Mouse (Mus musculus) neural tube, embryonic 15.5 days (tissue): Measurements from ENCODE around the gene Rsrp1. TPM values are rescaled to one million over a fixed set of nuclear protein-coding genes. Genes with fewer than 3 reads are reported as not detected.

Source experiments
- ATAC-seq: fragments of 200-750 bp; cut with Nextera tagmentation; 2 replicates; pipeline ENCODE4 v1.8.0; 2017; ENCODE audit warnings: mild to moderate bottlenecking, moderate TSS enrichment, moderate library complexity; ENCODE audit not compliant: low FRiP score
- H3K27ac ChIP-seq: fragments of 300-500 bp; sonication (generic); replicated peaks from 2 replicates; pipeline ENCODE4 v1.5.1; 2015; ENCODE audit warnings: mild to moderate bottlenecking, inconsistent platforms
- H3K27me3 ChIP-seq: fragments of 300-500 bp; sonication (generic); replicated peaks from 2 replicates; pipeline ENCODE4 v1.6.1; 2015; ENCODE audit warnings: inconsistent platforms
- H3K36me3 ChIP-seq: fragments of 300-500 bp; sonication (generic); 2 replicates; pipeline ENCODE4 v1.6.1; 2015; ENCODE audit warnings: inconsistent platforms
- H3K4me1 ChIP-seq: fragments of 300-500 bp; sonication (generic); 2 replicates; pipeline ENCODE4 v1.6.1; 2015; ENCODE audit warnings: inconsistent platforms
- H3K4me2 ChIP-seq: fragments of 300-500 bp; sonication (generic); 2 replicates; pipeline ENCODE4 v1.6.1; 2015; ENCODE audit warnings: inconsistent platforms, mild to moderate bottlenecking, moderate library complexity
- H3K4me3 ChIP-seq: fragments of 300-500 bp; sonication (generic); replicated peaks from 2 replicates; pipeline ENCODE4 v1.5.1; 2015; ENCODE audit warnings: mild to moderate bottlenecking, inconsistent platforms
- H3K9ac ChIP-seq: fragments of 300-500 bp; sonication (generic); replicated peaks from 2 replicates; pipeline ENCODE4 v1.6.1; 2015; ENCODE audit warnings: mild to moderate bottlenecking, inconsistent platforms
- H3K9me3 ChIP-seq: fragments of 300-500 bp; sonication (generic); replicated peaks from 2 replicates; pipeline ENCODE4 v1.6.1; 2016; ENCODE audit warnings: inconsistent platforms
- WGBS: fragments of 180-500 bp; shearing (Covaris S2); methylation state at CpG from one replicate; pipeline ENCODE4 v1.1.7; 2015; ENCODE audit warnings: mixed read lengths; 5-methylcytosine and 5-hydroxymethylcytosine counted together
- polyA plus RNA-seq: library from polyadenylated mRNA; unstranded; fragments of >200 nt; fragmentation: Nextera tagmentation; extraction: Ambion mirVana; gene quantifications from 2 replicates; pipeline ENCODE4 v1.2.1, GENCODE M21; 2015

Rsrp1 gene
- polyA plus RNA-seq, 1 experiment from 2014 or later, result 502 TPM

GRCm38 (mm10) chr4:134913413-134913812, 10.0 kb upstream of the Rsrp1 start:
- ATAC-seq, result no peak
- 0 out of 2 replicates have a peak overlapping the region, but pooled peaks have one; percentile 95 for H3K9ac ChIP-seq
- no peak overlapping the region for H3K27ac ChIP-seq
- H3K9me3 ChIP-seq, result no peaks in the 10 kb centered on the region
- H3K4me3 ChIP-seq, result peak overlapping the region; percentile 97; the same call in 1 of the 2 replicates
- H3K4me1 ChIP-seq, result peaks cover 21% of the 10 kb centered on the region
- H3K27me3 ChIP-seq, result no peaks in the 10 kb centered on the region
- H3K4me2 ChIP-seq, result peak overlapping the region; percentile 71
- H3K36me3 ChIP-seq, result peaks cover 20% of the 10 kb centered on the region
- WGBS, result 32% methylated on average over 3 of the region's 3 CpGs

- H3K4me1 ChIP-seq, result peaks cover 21% of the 10 kb centered on the region
- under 1% methylated on average over 43 of the region's 43 CpGs for WGBS
- ATAC-seq, result peak; percentile 77
- peak overlapping the region; percentile 97 for H3K4me3 ChIP-seq
- peaks cover 11% of the 10 kb centered on the region for H3K36me3 ChIP-seq
- H3K9ac ChIP-seq, result peak overlapping the region; percentile 95
- no peaks in the 10 kb centered on the region for H3K27me3 ChIP-seq
- no peaks in the 10 kb centered on the region for H3K9me3 ChIP-seq
- H3K27ac ChIP-seq, result peak overlapping the region; percentile 91
- H3K4me2 ChIP-seq, result peak overlapping the region; percentile 71
Measured at GRCm38 (mm10) chr4:134914122-134914863, 9.1 kb upstream of the Rsrp1 start.

GRCm38 (mm10) chr4:134914864-134915209, 8.6 kb upstream of the Rsrp1 start, which contains the start of gene Tmem50a:
Tmem50a (minus strand) TSS chr4:134915024.
- Histone ChIP-seq H3K4me2 (peak within 1 kb of the TSS; percentile 71), H3K9me3 (no peaks in the 10 kb centered on the region), H3K27me3 (no peaks in the 10 kb centered on the region), H3K9ac (peak within 1 kb of the TSS; percentile 95), H3K27ac (peak within 1 kb of the TSS; percentile 91), H3K36me3 (0 out of 2 replicates have a peak, but pooled peaks cover 8% of the 10 kb centered on the region), H3K4me1 (peaks cover 21% of the 10 kb centered on the region), H3K4me3 (peak within 1 kb of the TSS; percentile 97)
- WGBS, result 0% methylated on average over 25 of the region's 25 CpGs
- peak; percentile 92 for ATAC-seq

GRCm38 (mm10) chr4:134915223-134916050, 8.0 kb upstream of the Rsrp1 start:
- peak overlapping the region; percentile 95 for H3K9ac ChIP-seq
- H3K36me3 ChIP-seq, result 0 out of 2 replicates have a peak, but pooled peaks cover 7% of the 10 kb centered on the region

DNA sequence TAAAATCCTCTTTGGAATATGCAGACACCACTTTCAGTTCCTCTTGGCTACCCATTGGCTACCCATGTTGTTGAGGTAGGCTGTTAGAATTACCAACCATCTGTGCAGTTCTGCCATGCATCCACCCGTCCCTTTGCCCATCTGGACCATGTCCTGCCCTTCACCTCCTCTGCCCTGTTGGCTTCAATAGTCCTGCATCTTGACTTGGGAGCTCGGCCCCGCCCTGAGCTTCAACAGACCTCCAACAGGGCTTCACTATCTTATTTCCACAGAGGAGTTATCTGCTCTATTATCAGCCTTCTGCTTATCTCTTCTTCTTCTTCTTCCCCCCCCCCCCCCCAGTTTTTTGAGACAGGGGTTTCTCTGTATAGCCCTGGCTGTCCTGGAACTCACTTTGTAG, 6.2 kb upstream of the Rsrp1 start:
- no peak overlapping the region for H3K27ac ChIP-seq
- no peaks in the 10 kb centered on the region for H3K36me3 ChIP-seq
- H3K4me2 ChIP-seq, result no peak overlapping the region
- no peak overlapping the region for H3K4me3 ChIP-seq
- 74% methylated on average over 3 of the region's 3 CpGs for WGBS
- no peaks in the 10 kb centered on the region for H3K9me3 ChIP-seq
- peaks cover 23% of the 10 kb centered on the region for H3K4me1 ChIP-seq
- H3K27me3 ChIP-seq, result no peaks in the 10 kb centered on the region
- H3K9ac ChIP-seq, result no peak overlapping the region
- no peak for ATAC-seq

More at GRCm38 (mm10) chr4:134915223-134916050, 8.0 kb upstream of the Rsrp1 start:
- 60% methylated on average over 14 of the region's 14 CpGs for WGBS
- H3K4me2 ChIP-seq, result peak overlapping the region; percentile 71
- no peaks in the 10 kb centered on the region for H3K9me3 ChIP-seq
- ATAC-seq, result peak; percentile 58
- peaks cover 21% of the 10 kb centered on the region for H3K4me1 ChIP-seq
- H3K4me3 ChIP-seq, result peak overlapping the region; percentile 97
- H3K27me3 ChIP-seq, result no peaks in the 10 kb centered on the region
- peak overlapping the region; percentile 91 for H3K27ac ChIP-seq

DNA sequence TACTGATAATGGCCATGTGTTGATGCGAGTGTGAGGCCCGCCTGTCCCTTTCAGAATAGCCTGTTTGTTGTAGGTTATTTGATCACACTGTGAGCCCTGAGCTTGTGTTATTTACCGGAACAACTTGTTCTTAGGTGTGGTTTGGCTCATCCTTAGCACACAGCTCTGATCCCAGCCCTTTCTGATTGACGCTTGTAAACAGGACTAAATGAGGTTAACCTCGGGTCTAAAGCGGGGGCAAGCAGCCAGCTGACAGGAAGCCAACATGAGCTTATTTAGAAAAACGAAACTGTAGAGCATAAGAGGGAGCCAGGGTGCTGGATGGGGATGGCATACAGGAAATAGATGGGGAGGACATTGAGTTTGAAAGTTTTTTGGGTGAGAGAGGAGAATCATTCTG, 5.0 kb upstream of the Rsrp1 start:
- H3K36me3 ChIP-seq, result no peaks in the 10 kb centered on the region
- no peak overlapping the region for H3K27ac ChIP-seq
- H3K9ac ChIP-seq, result no peak overlapping the region
- ATAC-seq, result no peak
- H3K9me3 ChIP-seq, result no peaks in the 10 kb centered on the region
- H3K4me3 ChIP-seq, result no peak overlapping the region
- H3K4me2 ChIP-seq, result no peak overlapping the region
- peaks cover 24% of the 10 kb centered on the region for H3K4me1 ChIP-seq
- H3K27me3 ChIP-seq, result no peaks in the 10 kb centered on the region
- 73% methylated on average over 7 of the region's 7 CpGs for WGBS

GRCm38 (mm10) chr4:134919733-134920540, 3.5 kb upstream of the Rsrp1 start:
- Histone ChIP-seq H3K4me1 (peaks cover 20% of the 10 kb centered on the region), H3K36me3 (no peaks in the 10 kb centered on the region), H3K9ac (no peak overlapping the region), H3K27ac (no peak overlapping the region), H3K27me3 (no peaks in the 10 kb centered on the region), H3K4me2 (no peak overlapping the region), H3K9me3 (no peaks in the 10 kb centered on the region), H3K4me3 (no peak overlapping the region)
- no peak for ATAC-seq
- 41% methylated on average over 12 of the region's 12 CpGs for WGBS

- Histone ChIP-seq H3K4me1 (peaks cover 20% of the 10 kb centered on the region), H3K4me3 (no peak overlapping the region), H3K4me2 (no peak overlapping the region), H3K9ac (no peak overlapping the region), H3K36me3 (peaks cover 5% of the 10 kb centered on the region), H3K9me3 (no peaks in the 10 kb centered on the region), H3K27me3 (no peaks in the 10 kb centered on the region), H3K27ac (no peak overlapping the region)
- no peak for ATAC-seq
- 95% methylated on average over 6 of the region's 6 CpGs for WGBS
Measured at GRCm38 (mm10) chr4:134920631-134921030, 2.8 kb upstream of the Rsrp1 start.

GRCm38 (mm10) chr4:134921703-134922102, 1.7 kb upstream of the Rsrp1 start:
- no peak for ATAC-seq
- Histone ChIP-seq H3K4me2 (no peak overlapping the region), H3K27me3 (no peaks in the 10 kb centered on the region), H3K9ac (no peak overlapping the region), H3K36me3 (peaks cover 15% of the 10 kb centered on the region), H3K4me1 (peaks cover 28% of the 10 kb centered on the region), H3K4me3 (no peak overlapping the region), H3K9me3 (no peaks in the 10 kb centered on the region), H3K27ac (no peak overlapping the region)
- 96% methylated on average over 4 of the region's 4 CpGs for WGBS

DNA sequence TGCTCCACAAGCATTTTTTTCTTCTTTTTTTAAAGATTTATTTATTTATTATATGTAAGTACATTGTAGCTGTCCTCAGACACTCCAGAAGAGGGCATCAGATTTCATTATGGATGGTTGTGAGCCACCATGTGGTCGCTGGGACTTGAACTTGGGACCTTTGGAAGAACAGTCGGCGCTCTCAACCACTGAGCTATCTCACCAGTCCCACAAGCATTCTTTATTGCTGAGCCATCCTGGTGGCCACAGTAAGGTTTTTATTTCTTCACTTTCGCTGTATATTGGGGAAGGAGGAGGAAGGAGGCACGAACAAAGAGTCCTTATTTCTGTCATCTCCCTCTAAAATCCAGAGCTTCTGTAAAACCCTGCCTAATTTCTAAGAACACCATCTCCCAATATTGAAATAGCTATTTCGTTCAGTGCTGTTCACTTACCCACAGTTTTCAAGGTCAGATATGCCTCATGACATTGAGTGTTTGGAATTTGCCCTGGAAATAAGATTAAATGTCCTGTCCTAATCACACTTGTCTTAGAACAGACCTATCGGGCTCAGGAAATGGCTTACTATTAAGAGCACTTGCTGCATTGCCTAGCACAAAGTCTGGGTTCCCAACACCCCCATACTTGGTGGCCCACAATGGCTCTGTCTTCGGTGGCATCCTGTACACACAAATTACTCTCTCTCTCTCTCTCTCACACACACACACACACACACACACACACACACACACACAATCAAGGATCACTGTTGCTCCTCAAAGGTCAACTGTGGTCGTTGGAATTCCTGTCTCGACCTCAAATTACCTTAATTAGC, 1.1 kb upstream of the Rsrp1 start:
- peak overlapping the region; percentile 99 for H3K4me3 ChIP-seq
- H3K4me1 ChIP-seq, result peaks cover 32% of the 10 kb centered on the region
- peak overlapping the region; percentile 89 for H3K4me2 ChIP-seq
- peak overlapping the region; percentile 96 for H3K27ac ChIP-seq
- no peaks in the 10 kb centered on the region for H3K9me3 ChIP-seq
- 59% methylated on average over 10 of the region's 10 CpGs for WGBS
- H3K36me3 ChIP-seq, result peaks cover 20% of the 10 kb centered on the region
- peak overlapping the region; percentile 65 for H3K9ac ChIP-seq
- no peaks in the 10 kb centered on the region for H3K27me3 ChIP-seq
- ATAC-seq, result no peak

- Histone ChIP-seq H3K36me3 (peaks cover 25% of the 10 kb centered on the region), H3K27ac (peak overlapping the region; percentile 96), H3K4me1 (peaks cover 32% of the 10 kb centered on the region), H3K9me3 (no peaks in the 10 kb centered on the region), H3K4me2 (peak overlapping the region; percentile 89), H3K9ac (peak overlapping the region; percentile 65), H3K4me3 (peak overlapping the region; percentile 99), H3K27me3 (no peaks in the 10 kb centered on the region)
- peak; percentile 79 for ATAC-seq
- under 1% methylated on average over 13 of the region's 13 CpGs for WGBS
Measured at GRCm38 (mm10) chr4:134922925-134923244, 507 bp upstream of the Rsrp1 start.
